Mouse (Mus musculus) liver, embryonic 12.5 days (tissue): ENCODE data around the gene Zbtb34. TPM values are rescaled to one million over a fixed set of nuclear protein-coding genes. Genes with fewer than 3 reads are reported as not detected.

ENCODE experiments used
- ATAC-seq: fragments of 200-750 bp; cut with Nextera tagmentation; 2 replicates; pipeline ENCODE4 v1.8.0; 2017; ENCODE audit warnings: moderate number of reproducible peaks, mild to moderate bottlenecking, moderate library complexity
- H3K27ac ChIP-seq: fragments of 300-500 bp; sonication (generic); 2 replicates; pipeline ENCODE4 v1.5.1; 2016; ENCODE audit warnings: mild to moderate bottlenecking
- H3K27me3 ChIP-seq: fragments of 300-500 bp; sonication (generic); replicated peaks from 2 replicates; pipeline ENCODE4 v1.6.1; 2016; ENCODE audit warnings: mild to moderate bottlenecking, moderate library complexity
- H3K36me3 ChIP-seq: fragments of 300-500 bp; sonication (generic); 2 replicates; pipeline ENCODE4 v1.6.1; 2016; ENCODE audit warnings: mild to moderate bottlenecking, moderate library complexity
- H3K4me1 ChIP-seq: fragments of 300-500 bp; sonication (generic); 2 replicates; pipeline ENCODE4 v1.6.1; 2016
- H3K4me2 ChIP-seq: fragments of 300-500 bp; sonication (generic); 2 replicates; pipeline ENCODE4 v1.6.1; 2016; ENCODE audit warnings: mild to moderate bottlenecking, moderate library complexity
- H3K4me3 ChIP-seq: fragments of 300-500 bp; sonication (generic); 2 replicates; pipeline ENCODE4 v1.5.1; 2016; ENCODE audit warnings: mild to moderate bottlenecking, moderate library complexity
- H3K9ac ChIP-seq: fragments of 300-500 bp; sonication (generic); 2 replicates; pipeline ENCODE4 v1.6.1; 2016; ENCODE audit warnings: mild to moderate bottlenecking, moderate library complexity
- H3K9me3 ChIP-seq: fragments of 300-500 bp; sonication (generic); replicated peaks from 2 replicates; pipeline ENCODE4 v1.6.1; 2016; ENCODE audit warnings: mild to moderate bottlenecking, moderate library complexity
- WGBS: fragments of 180-500 bp; shearing (Covaris S2); methylation state at CpG from one replicate; pipeline ENCODE4 v1.1.7; 2016; ENCODE audit not compliant: insufficient replicate concordance; 5-methylcytosine and 5-hydroxymethylcytosine counted together
- polyA plus RNA-seq: library from polyadenylated mRNA; unstranded; fragments of >200 nt; fragmentation: Nextera tagmentation; extraction: Ambion mirVana; gene quantifications from 2 replicates; pipeline ENCODE4 v1.2.1, GENCODE M21; 2016

Gene Zbtb34
- polyA plus RNA-seq, 1 experiment from 2014 or later, result 3.6 TPM

DNA sequence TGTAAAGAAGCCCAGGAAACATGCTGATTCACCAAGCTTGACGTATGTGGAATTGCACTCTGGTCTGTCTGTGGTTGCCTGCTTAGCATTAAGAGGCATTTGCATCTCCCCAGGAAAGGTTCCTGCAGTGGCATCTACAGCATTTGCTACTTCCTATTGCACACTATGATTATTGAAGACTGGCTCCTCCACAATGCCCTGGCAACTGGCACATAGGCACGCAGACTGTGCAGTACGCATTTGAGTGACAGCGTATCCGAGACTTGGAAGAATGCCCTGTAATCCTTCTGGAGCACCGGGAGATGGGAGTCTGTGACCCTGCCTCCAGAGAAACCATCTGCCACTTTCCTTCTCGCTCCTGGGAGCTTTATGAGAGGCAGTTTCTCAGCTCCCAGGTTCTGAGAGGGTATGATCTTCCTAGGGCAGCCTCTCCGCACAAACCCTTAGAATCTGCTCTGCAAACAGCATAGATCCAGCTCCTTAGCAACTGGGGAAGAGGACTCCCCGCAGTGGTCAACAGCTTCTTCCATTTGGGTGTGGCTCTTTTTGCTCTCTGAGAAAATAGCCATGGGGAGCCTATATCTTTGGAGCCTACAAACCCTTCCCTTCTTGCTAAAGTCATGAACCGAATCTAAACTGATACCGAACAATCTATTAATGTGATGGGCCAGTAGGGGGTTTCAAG, 37.0 kb downstream of the Zbtb34 start:
- Histone ChIP-seq H3K9ac (no peak overlapping the region), H3K36me3 (no peaks in the 10 kb centered on the region), H3K4me1 (no peaks in the 10 kb centered on the region), H3K27ac (no peak overlapping the region), H3K4me2 (no peak overlapping the region), H3K4me3 (no peak overlapping the region), H3K27me3 (no peaks in the 10 kb centered on the region), H3K9me3 (no peaks in the 10 kb centered on the region)
- WGBS, result 66% methylated on average over 11 of the region's 11 CpGs
- ATAC-seq, result no peak

DNA sequence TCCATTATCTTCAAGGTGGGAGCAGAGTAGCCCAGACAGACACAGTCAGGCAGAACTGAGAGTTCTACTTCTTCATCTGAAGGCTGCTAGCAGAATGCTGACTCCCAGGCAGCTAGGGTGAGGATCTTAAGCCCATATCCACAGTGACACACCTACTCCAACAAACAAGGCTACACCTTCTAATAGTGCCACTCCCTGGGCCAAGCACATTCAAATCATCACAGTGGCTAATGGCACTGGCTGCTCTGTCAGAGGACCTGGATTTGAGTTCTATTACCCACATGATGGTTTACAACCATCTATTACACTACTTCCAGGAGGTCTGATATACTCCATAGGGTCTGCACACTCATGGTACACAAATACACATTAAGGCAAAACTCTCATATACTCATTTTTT, 38.1 kb downstream of the Zbtb34 start:
- no peak for ATAC-seq

DNA sequence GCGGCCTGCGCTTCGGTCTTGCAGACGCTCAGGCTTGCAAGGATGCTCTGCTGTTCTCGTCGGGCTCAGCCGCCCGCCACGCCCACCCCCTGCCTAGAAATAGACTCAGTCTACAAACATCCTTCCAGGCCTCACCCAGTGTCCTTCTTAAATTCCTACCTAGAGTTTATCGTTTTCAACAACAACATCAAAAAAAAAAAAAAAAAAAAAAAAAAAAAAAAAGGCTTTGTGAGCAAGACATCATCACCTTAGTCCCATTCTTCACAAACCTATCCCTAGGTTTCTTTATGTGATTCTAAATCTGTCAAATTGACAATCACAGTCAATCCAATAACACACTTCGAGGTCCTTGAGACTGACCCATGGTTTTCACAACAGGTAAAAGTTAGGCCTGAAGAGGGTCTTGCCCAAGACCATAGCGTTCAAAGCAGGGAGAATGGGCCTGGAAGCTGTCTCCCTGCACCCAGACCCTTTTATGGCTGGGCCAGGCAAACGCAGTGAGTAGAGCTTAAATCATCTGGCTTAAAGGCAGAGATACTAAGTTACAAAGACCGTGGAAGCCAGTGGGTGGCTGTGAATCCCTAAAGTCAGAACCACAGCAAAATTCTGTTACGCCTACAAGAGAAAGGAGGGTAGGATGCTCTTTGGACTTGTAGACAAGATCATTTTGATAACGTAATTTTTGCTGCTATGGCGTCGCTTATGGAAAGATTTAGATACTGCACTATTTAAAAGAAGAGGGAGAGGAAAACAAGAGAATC, 59.3 kb downstream of the Zbtb34 start:
- Histone ChIP-seq H3K27me3 (0 out of 2 replicates have a peak, but pooled peaks cover 6% of the 10 kb centered on the region), H3K4me3 (peak overlapping the region; percentile 72), H3K4me1 (peaks cover 9% of the 10 kb centered on the region), H3K27ac (no peak overlapping the region), H3K4me2 (peak overlapping the region; percentile 93), H3K36me3 (no peaks in the 10 kb centered on the region), H3K9ac (no peak overlapping the region), H3K9me3 (no peaks in the 10 kb centered on the region)
- WGBS, result 31% methylated on average over 17 of the region's 18 CpGs
- ATAC-seq, result no peak

More for the DNA sequence above, 38.1 kb downstream of the Zbtb34 start:
- Histone ChIP-seq H3K4me3 (no peak overlapping the region), H3K36me3 (no peaks in the 10 kb centered on the region), H3K4me1 (no peaks in the 10 kb centered on the region), H3K4me2 (no peak overlapping the region), H3K27ac (no peak overlapping the region), H3K27me3 (no peaks in the 10 kb centered on the region), H3K9ac (no peak overlapping the region), H3K9me3 (no peaks in the 10 kb centered on the region)

DNA sequence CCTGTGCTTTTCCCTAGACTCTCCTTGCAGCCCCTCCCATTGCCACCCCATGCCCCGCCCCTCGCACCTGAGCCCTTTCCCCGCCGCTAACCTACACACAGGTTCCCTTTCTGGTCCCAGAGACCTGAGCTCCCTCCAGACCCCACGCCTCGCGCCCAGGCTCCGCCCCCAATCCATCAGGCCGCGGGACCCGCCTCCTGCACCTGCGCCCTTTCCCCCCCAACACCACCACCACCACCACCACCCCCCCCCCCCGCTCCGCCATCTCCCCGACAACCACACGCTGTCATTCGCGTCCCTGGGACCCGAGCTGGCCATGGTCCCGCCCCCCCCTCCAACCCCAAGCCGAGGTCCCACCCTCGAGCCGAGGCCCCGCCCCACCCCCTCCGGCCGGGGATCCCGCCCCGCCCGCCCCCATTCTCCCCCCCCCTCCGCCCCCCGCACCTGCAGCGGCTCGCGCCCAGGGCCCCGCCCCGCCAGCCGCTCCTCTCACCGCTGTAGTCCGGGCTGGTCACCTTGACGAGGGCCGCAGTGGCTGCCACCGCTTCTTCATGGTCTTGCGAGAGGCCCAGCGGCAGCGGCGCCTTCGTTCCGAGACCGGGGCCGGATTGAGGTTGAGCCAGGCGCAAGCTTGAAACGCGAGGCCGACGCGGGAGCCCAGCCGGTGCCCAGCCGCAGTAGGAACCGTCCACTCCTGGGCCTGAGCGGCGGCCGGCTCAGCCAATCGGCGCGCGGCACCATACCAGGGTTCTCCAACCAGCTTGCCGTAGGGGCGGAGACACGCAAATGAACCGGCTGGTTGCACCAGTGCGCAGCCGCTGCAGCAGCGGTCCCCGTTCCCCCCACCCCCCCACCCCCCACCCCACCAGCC, 60.1 kb downstream of the Zbtb34 start, which contains the start of gene Ralgps1:
Gene Ralgps1 (minus strand): TSS at position 710 of the 871 bp plus-strand sequence.
- WGBS, result under 1% methylated on average over 40 of the region's 74 CpGs
- Histone ChIP-seq H3K4me2 (peak within 1 kb of the TSS; percentile 93), H3K9me3 (no peaks in the 10 kb centered on the region), H3K4me3 (peak within 1 kb of the TSS; percentile 72), H3K4me1 (peaks cover 9% of the 10 kb centered on the region), H3K9ac (peak within 1 kb of the TSS; percentile 73), H3K36me3 (no peaks in the 10 kb centered on the region), H3K27ac (peak within 1 kb of the TSS; percentile 87), H3K27me3 (0 out of 2 replicates have a peak, but pooled peaks cover 6% of the 10 kb centered on the region)
- ATAC-seq, result peak; percentile 97

DNA sequence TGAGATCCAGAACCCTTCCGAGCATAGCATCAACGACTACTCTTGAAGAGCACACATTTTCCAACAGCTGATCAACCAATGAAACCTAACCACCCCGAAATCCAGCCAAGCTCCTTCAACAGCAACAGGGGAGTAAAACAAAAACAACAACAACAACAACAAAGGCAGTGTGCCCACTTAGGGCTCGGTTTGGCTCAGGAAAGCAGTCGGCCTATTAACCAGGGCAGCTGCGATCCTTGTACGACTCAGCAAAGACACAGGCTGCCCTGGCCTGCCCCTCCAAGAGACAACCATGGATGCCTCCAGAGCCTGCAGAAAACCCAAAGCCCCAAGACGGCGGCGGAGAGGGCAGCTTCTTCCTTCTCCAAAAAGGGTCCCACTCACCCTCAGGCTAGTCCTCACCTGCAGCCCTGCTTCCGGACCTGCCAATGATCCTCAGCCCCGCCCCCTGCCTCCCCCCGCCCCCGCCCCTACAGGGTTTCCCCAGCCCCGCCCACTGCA, 60.8 kb downstream of the Zbtb34 start:
- Histone ChIP-seq H3K27ac (no peak overlapping the region), H3K4me2 (peak overlapping the region; percentile 93), H3K4me3 (peak overlapping the region; percentile 72), H3K9me3 (no peaks in the 10 kb centered on the region), H3K36me3 (no peaks in the 10 kb centered on the region), H3K9ac (peak overlapping the region; percentile 73), H3K27me3 (0 out of 2 replicates have a peak, but pooled peaks cover 6% of the 10 kb centered on the region), H3K4me1 (peaks cover 13% of the 10 kb centered on the region)
- peak; percentile 11 for ATAC-seq
- WGBS, result 16% methylated on average over 13 of the region's 15 CpGs

DNA sequence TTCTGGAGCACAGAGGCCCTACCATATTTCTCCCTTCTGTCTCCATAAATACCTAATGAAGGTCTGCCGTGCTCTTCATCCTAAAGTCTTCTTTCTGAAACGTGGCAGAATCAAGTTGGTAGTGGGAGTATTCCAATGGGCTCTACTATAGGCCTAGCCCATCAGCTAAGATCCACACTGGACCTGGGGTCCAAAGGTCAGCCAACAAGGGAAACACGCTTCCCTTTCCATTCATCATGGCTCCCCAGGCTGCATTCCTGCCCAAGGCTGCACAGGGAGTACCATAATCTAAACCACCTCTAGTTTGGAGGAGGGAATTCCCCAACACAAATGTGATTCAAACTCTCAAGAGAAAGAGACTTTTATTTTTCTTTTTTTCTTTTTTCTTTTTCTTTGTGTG, 61.7 kb downstream of the Zbtb34 start:
- peaks cover 16% of the 10 kb centered on the region for H3K4me1 ChIP-seq
- H3K9me3 ChIP-seq, result no peaks in the 10 kb centered on the region
- no peak for ATAC-seq
- H3K4me3 ChIP-seq, result no peak overlapping the region
- no peak overlapping the region for H3K4me2 ChIP-seq
- H3K9ac ChIP-seq, result no peak overlapping the region
- 72% methylated on average over 3 of the region's 3 CpGs for WGBS
- 0 out of 2 replicates have a peak, but pooled peaks cover 6% of the 10 kb centered on the region for H3K27me3 ChIP-seq
- H3K27ac ChIP-seq, result no peak overlapping the region
- H3K36me3 ChIP-seq, result no peaks in the 10 kb centered on the region

DNA sequence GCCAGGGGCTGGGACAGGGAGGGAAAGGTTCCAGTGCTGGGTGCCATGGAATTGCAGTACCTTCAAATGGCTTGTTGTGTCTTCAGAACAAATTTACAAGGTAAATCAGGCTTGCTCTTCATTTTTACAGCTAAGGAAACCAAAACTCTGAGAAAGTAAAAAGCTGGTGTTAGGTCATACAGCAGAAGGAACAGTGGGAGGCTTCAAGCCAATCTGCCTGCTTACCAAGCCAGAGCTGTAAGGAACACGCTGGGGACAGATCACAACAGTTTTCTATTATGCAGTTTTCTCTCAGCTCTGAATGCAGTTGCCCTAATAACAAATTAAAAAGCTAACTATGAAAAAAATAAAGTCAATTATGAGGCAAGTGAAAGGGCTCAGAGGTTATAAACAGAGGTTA, 62.6 kb downstream of the Zbtb34 start:
- H3K27ac ChIP-seq, result no peak overlapping the region
- 76% methylated on average over 1 of the region's 1 CpGs for WGBS
- no peak overlapping the region for H3K4me2 ChIP-seq
- H3K4me3 ChIP-seq, result no peak overlapping the region
- H3K4me1 ChIP-seq, result peaks cover 16% of the 10 kb centered on the region
- no peaks in the 10 kb centered on the region for H3K36me3 ChIP-seq
- H3K27me3 ChIP-seq, result 0 out of 2 replicates have a peak, but pooled peaks cover 9% of the 10 kb centered on the region
- ATAC-seq, result no peak
- no peaks in the 10 kb centered on the region for H3K9me3 ChIP-seq
- H3K9ac ChIP-seq, result no peak overlapping the region

DNA sequence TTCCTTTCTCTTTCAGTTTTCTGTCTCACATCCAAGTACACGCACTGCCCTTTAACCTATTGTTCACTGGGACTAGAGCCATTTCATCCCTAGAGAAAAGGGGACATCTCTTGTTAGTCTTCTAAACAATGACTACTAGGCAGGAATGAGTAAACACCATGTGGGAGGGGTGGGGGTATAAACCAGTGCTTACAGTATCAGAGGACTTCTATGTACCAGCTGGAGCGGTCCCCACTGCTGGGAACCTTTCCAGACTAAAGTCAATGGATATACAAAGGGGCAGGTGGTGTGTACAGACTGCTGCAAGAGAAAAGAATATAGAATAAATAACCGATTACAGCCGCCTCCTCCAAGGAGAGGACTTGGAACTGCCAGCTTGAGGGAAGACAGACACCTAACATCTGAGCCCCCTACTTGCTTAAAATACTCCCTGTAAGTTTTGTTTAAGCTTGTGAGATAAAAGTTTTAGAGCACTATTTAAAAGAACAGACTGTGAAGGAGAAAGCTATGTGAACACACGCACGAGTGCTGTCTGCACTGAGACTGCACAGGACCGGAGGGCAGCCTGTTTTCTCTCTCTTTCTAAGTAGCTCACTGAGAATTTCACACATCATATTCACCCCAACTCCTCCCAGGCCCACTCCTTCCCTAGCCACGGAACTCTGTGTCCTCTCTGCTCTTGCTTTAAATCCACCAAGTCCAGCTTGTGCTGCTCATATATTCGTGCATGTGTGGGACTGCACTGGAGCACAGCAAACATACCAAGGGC, 65.2 kb downstream of the Zbtb34 start:
- no peak overlapping the region for H3K4me3 ChIP-seq
- no peak for ATAC-seq
- H3K36me3 ChIP-seq, result no peaks in the 10 kb centered on the region
- H3K27ac ChIP-seq, result no peak overlapping the region
- H3K27me3 ChIP-seq, result 0 out of 2 replicates have a peak, but pooled peaks cover 3% of the 10 kb centered on the region
- H3K4me2 ChIP-seq, result no peak overlapping the region
- peaks cover 17% of the 10 kb centered on the region for H3K4me1 ChIP-seq
- H3K9ac ChIP-seq, result no peak overlapping the region
- H3K9me3 ChIP-seq, result no peaks in the 10 kb centered on the region
- 66% methylated on average over 9 of the region's 9 CpGs for WGBS

DNA sequence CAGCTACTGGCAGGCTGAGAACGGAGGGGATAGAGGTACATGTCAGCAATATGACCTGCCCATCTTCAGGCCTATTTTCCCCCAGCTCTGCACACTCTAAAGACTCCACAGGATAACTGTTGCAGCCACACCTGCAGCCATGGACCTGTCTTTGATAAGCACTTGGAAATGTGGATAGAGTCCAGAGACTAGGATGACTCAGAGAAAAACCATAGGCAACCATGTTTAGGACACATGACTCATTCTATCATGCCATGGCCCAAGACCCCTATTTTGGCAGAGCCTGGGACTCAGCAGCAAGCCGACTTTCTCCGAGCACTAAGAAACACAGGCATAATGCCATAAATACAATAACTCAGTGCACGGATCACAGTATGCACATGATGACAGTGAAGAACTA, 66.5 kb downstream of the Zbtb34 start:
- 74% methylated on average over 4 of the region's 4 CpGs for WGBS
- H3K4me1 ChIP-seq, result peaks cover 10% of the 10 kb centered on the region; the same call in 1 of the 2 replicates

DNA sequence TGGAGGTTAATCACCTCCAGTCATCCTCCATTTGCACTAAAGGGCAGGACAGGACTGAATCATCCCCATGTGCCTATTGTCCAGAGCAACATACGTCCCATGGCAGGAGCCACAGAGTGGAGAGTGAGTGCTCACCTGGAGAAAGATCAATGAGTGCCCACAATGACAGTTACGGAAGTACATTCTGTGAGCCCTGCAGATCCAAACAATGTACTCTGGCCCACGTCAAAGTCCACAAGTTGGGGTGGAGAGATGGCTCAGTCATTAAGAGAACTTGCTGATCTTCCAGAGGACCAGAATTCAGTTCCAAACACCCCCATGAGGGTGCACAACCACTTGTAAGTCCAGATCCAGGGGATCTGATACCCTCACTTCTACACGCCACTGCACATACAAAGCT, 67.2 kb downstream of the Zbtb34 start:
- H3K27ac ChIP-seq, result no peak overlapping the region
- WGBS, result 61% methylated on average over 4 of the region's 4 CpGs
- H3K4me3 ChIP-seq, result no peak overlapping the region
- no peaks in the 10 kb centered on the region for H3K9me3 ChIP-seq
- peaks cover 10% of the 10 kb centered on the region; the same call in 1 of the 2 replicates for H3K4me1 ChIP-seq
- H3K36me3 ChIP-seq, result no peaks in the 10 kb centered on the region
- H3K9ac ChIP-seq, result no peak overlapping the region
- 0 out of 2 replicates have a peak, but pooled peaks cover 3% of the 10 kb centered on the region for H3K27me3 ChIP-seq
- no peak overlapping the region for H3K4me2 ChIP-seq
- no peak for ATAC-seq

More for the DNA sequence above, 66.5 kb downstream of the Zbtb34 start:
- H3K9ac ChIP-seq, result no peak overlapping the region
- H3K27me3 ChIP-seq, result 0 out of 2 replicates have a peak, but pooled peaks cover 3% of the 10 kb centered on the region
- no peak overlapping the region for H3K4me2 ChIP-seq
- H3K4me3 ChIP-seq, result no peak overlapping the region
- no peak overlapping the region for H3K27ac ChIP-seq
- no peaks in the 10 kb centered on the region for H3K9me3 ChIP-seq
- ATAC-seq, result no peak
- H3K36me3 ChIP-seq, result no peaks in the 10 kb centered on the region
